8 mouse cellular contexts compared by ENCODE assay signal in genomic region chr9:63398611-63399462, GRCm38 (mm10). TPM values are rescaled to one million over a fixed set of nuclear protein-coding genes. Genes with fewer than 3 reads are reported as not detected.
A peak's percentile ranks its signal among the peaks of the same experiment; 100 is the strongest.
DNase-seq lines count a peak whose midpoint lies in the region; ATAC-seq lines count a peak whose summit lies in the region.

Gene 2300009A05Rik (minus strand): TSS chr9:63399246.

- DNase-seq in ZHBTc4 (ENCODE audit: low read depth, low spot score) = peak; percentile 93
- DNase-seq in gastrocnemius, adult 8-10 months (ENCODE audit: low spot score in 2 of 2) = peak; percentile 93 to 94
- DNase-seq in induced T-regulatory cell, adult 2 months (ENCODE audit: low read depth) = peak; percentile 96
- DNase-seq in left cerebral cortex, adult 9 months (ENCODE audit: low spot score in 2 of 2) = peak; percentile 84 to 93
- peak; percentile 92 for DNase-seq in right cerebral cortex, postnatal 14 days
- peak; percentile 96 to 97 for DNase-seq in urinary bladder, postnatal 36 days (ENCODE audit: low spot score in 2 of 2)

- ATAC-seq in common myeloid progenitor, adult 5-6 weeks (replicated peaks; ENCODE audit: low read depth, poor library complexity, severe bottlenecking) = peak; percentile 98
- ATAC-seq in megakaryocyte progenitor cell, adult 5-6 weeks (replicated peaks; ENCODE audit: poor library complexity) = peak; percentile 99

RNA-seq across cellular contexts. Expression of gene 2300009A05Rik, which starts in this region (rescaled TPM):
- 3.8 and 9.1 TPM in 2 replicates for total RNA-seq in common myeloid progenitor, adult 5-6 weeks (2017)
- 10 to 100 TPM; 13.8 to 25.5 (median 22.0) TPM for total RNA-seq in gastrocnemius, adult 8-10 months (2022)
- 17.9 and 21.9 TPM in 2 replicates for total RNA-seq in megakaryocyte progenitor cell, adult 5-6 weeks (2015)
- total RNA-seq in megakaryocyte progenitor cell, adult 5-6 weeks (2017) = 2.9 and 6.9 TPM in 2 replicates

Comparison
In these comparisons a context has a peak if more than half of its experiments do, and no peak if none do; other contexts are left out.
1. Peak in every context shown above with its lines: DNase-seq and ATAC-seq.